Mouse (Mus musculus): ENCODE measurements around the gene Prdx2. TPM values are rescaled to one million over a fixed set of nuclear protein-coding genes. Genes with fewer than 3 reads are reported as not detected.

The Prdx2 gene
- polyA plus RNA-seq, 1 experiment from 2014 or later: 1,040 TPM

DNA sequence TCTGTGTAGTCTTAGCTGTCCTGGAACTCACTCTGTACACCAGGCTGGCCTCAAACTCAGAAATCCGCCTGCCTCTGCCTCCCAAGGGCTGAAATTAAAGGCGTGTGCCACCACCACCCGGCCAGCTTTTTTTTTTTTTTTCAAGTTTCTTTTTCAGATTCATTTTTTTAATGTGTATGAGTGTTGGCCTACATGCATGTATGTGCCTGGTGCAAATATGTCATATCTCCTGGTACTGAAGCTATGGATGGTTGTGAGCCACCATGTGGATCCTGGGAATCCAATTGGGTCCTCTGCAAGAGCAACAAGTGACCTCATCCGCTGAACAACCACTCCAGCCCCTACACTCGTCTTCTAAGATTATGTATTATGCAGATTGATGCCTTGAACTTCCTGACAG lies 18.0 kb downstream of the Prdx2 start:
- Histone ChIP-seq H3K4me3 (ENCODE audit: low read length) (no peak overlapping the region), H3K27ac (ENCODE audit: low read depth, low read length) (no peak overlapping the region), H3K36me3 (ENCODE audit: control insufficient read depth, insufficient read depth, low read length) (no peaks in the 10 kb centered on the region), H3K27me3 (replicated peaks; ENCODE audit: control insufficient read depth, insufficient read depth, low read length) (no peaks in the 10 kb centered on the region; the same call in 1 of the 2 replicates), H3K4me1 (ENCODE audit: control insufficient read depth, insufficient read depth, low read depth, low read length) (peaks cover 18% of the 10 kb centered on the region), H3K4me2 (ENCODE audit: low read length) (no peak overlapping the region), H3K9me3 (ENCODE audit: control insufficient read depth, low read length) (no peaks in the 10 kb centered on the region), H3K9ac (ENCODE audit: low read depth, low read length) (no peak overlapping the region)
- ATAC-seq: no peak
- 87% methylated on average over 5 of the region's 5 CpGs for WGBS

DNA sequence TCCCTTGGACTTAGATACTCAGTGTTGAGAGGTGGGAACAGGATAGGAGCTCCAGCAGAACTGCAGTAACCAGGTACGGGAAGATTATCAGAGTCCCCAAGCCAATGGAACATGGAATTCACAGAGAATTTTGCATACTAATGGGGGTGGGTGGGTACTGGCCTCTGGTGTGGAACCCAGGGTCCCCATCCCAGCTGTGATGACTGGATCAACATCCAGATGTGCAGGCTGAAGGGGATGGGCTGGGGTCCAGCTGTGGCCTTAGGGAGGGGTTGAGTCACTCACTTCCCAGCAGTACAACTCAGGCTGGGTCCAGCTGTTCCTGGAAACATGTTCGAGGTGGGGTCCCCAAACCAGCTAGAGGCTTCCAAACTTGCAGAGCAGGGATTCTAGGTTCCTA lies 18.5 kb downstream of the Prdx2 start:
- no peak overlapping the region for H3K4me2 ChIP-seq (ENCODE audit: low read length)
- H3K4me1 ChIP-seq (ENCODE audit: control insufficient read depth, insufficient read depth, low read depth, low read length): peaks cover 18% of the 10 kb centered on the region
- H3K9ac ChIP-seq (ENCODE audit: low read depth, low read length): no peak overlapping the region
- H3K27ac ChIP-seq (ENCODE audit: low read depth, low read length): no peak overlapping the region
- H3K27me3 ChIP-seq (replicated peaks; ENCODE audit: control insufficient read depth, insufficient read depth, low read length): no peaks in the 10 kb centered on the region; the same call in 1 of the 2 replicates
- H3K36me3 ChIP-seq (ENCODE audit: control insufficient read depth, insufficient read depth, low read length): no peaks in the 10 kb centered on the region
- WGBS: 70% methylated on average over 2 of the region's 2 CpGs
- no peak overlapping the region for H3K4me3 ChIP-seq (ENCODE audit: low read length)
- ATAC-seq: no peak
- H3K9me3 ChIP-seq (ENCODE audit: control insufficient read depth, low read length): no peaks in the 10 kb centered on the region

DNA sequence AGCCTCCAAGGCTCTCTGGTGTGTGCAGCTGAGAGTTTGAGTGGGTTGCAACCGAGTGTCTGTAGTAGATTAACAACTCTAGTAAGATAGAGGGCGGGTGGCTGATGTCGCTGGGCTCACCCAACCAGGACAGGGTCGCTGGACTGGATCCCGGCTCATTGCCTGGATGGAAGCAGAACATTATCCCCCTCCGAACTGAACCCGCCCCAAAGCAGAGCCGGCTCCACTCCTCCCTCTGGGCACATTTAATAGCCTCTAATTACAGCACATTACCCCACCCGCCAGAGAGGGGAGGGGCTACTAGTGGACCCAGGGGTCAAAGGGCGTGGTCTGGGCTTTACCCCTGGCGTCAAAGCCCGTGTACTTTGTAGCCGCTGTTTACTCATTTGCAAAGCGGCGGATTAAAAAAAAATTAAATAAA lies 19.9 kb downstream of the Prdx2 start:
- peak overlapping the region; percentile 59 for H3K4me3 ChIP-seq (ENCODE audit: low read length)
- ATAC-seq: no peak
- no peaks in the 10 kb centered on the region for H3K27me3 ChIP-seq (replicated peaks; ENCODE audit: control insufficient read depth, insufficient read depth, low read length)
- H3K4me2 ChIP-seq (ENCODE audit: low read length): peak overlapping the region; percentile 93
- H3K9ac ChIP-seq (ENCODE audit: low read depth, low read length): peak overlapping the region; percentile 15
- H3K4me1 ChIP-seq (ENCODE audit: control insufficient read depth, insufficient read depth, low read depth, low read length): peaks cover 18% of the 10 kb centered on the region
- no peaks in the 10 kb centered on the region for H3K9me3 ChIP-seq (ENCODE audit: control insufficient read depth, low read length)
- no peaks in the 10 kb centered on the region for H3K36me3 ChIP-seq (ENCODE audit: control insufficient read depth, insufficient read depth, low read length)
- no peak overlapping the region for H3K27ac ChIP-seq (ENCODE audit: low read depth, low read length)
- WGBS: 13% methylated on average over 15 of the region's 15 CpGs

DNA sequence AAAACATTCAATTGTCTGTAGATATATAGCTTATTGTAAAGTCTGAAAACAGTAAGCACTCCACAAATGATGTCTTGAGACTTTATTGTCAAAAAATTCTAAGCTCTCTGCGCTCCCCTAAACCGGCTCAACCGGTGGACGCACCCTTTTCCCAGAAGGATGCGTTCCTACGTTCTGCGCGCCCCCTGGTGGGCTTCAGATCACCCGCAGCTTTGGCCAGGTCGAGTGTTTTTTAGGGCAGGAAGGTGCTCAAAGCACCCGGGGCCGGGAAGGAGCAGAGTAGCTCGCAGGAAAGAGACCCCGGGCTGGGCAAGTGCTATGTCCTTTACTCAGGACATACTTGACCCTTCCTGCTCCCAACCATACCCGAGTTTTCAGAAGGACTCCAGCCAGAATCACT lies 20.4 kb downstream of the Prdx2 start:
- H3K4me1 ChIP-seq (ENCODE audit: control insufficient read depth, insufficient read depth, low read depth, low read length): peaks cover 16% of the 10 kb centered on the region
- no peaks in the 10 kb centered on the region for H3K36me3 ChIP-seq (ENCODE audit: control insufficient read depth, insufficient read depth, low read length)
- no peaks in the 10 kb centered on the region for H3K9me3 ChIP-seq (ENCODE audit: control insufficient read depth, low read length)
- peak overlapping the region; percentile 93 for H3K4me2 ChIP-seq (ENCODE audit: low read length)
- peak overlapping the region; percentile 74 for H3K9ac ChIP-seq (ENCODE audit: low read depth, low read length)
- H3K27ac ChIP-seq (ENCODE audit: low read depth, low read length): peak overlapping the region; percentile 82
- peak overlapping the region; percentile 59 for H3K4me3 ChIP-seq (ENCODE audit: low read length)
- peak; percentile 17 for ATAC-seq
- under 1% methylated on average over 15 of the region's 15 CpGs for WGBS
- H3K27me3 ChIP-seq (replicated peaks; ENCODE audit: control insufficient read depth, insufficient read depth, low read length): peaks cover 3% of the 10 kb centered on the region

DNA sequence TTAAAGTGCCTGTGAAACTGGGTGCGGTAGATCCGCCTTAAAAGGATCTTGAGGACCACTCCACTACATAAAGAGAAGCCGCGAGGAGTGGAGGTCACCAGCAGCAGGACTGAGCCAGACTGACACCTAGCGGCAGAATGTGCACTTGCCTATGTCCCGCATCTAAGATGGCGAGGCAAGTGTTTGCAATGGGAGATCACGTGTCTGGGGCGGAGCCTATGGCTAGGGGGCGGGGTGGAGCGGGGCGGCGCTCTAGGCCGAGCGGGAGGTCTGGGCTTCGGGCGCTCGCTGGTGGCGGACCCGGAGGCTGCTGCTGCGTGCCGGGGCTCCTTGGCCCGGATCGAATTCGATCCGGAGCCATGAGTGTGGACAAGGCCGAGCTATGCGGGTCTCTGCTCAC lies 21.0 kb downstream of the Prdx2 start, which contains the start of gene Hook2:
Gene Hook2 (plus strand): TSS at position 255 of the 400 bp plus-strand sequence.
- peak within 1 kb of the TSS; percentile 59 for H3K4me3 ChIP-seq (ENCODE audit: low read length)
- H3K4me1 ChIP-seq (ENCODE audit: control insufficient read depth, insufficient read depth, low read depth, low read length): peaks cover 10% of the 10 kb centered on the region
- H3K9me3 ChIP-seq (ENCODE audit: control insufficient read depth, low read length): no peaks in the 10 kb centered on the region
- peak; percentile 89 for ATAC-seq
- no peaks in the 10 kb centered on the region for H3K36me3 ChIP-seq (ENCODE audit: control insufficient read depth, insufficient read depth, low read length)
- peaks cover 7% of the 10 kb centered on the region for H3K27me3 ChIP-seq (replicated peaks; ENCODE audit: control insufficient read depth, insufficient read depth, low read length)
- H3K4me2 ChIP-seq (ENCODE audit: low read length): peak within 1 kb of the TSS; percentile 93
- peak within 1 kb of the TSS; percentile 84 for H3K9ac ChIP-seq (ENCODE audit: low read depth, low read length)
- WGBS: 0% methylated on average over 26 of the region's 28 CpGs
- H3K27ac ChIP-seq (ENCODE audit: low read depth, low read length): peak within 1 kb of the TSS; percentile 82

DNA sequence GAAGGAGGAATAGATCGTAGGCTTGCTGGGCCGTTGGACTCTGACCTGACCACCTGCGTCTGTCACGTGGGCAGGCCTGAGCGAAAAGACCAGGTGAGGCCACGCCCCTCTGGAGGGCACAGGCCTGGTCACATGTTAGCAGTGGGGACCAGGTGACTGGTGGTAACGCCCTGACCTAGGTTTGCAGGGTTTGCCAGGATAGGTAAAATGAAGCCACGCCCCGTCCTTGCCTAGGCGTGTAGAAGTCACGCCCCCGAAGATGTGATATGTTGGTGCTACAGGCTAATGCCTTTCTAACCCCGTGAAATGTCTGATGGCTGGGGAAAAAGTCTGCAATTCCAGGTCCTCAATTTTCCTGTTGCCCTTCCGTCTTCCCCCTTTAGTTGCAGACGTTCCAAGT lies 21.4 kb downstream of the Prdx2 start:
- H3K27me3 ChIP-seq (replicated peaks; ENCODE audit: control insufficient read depth, insufficient read depth, low read length): peaks cover 7% of the 10 kb centered on the region
- 3% methylated on average over 15 of the region's 15 CpGs for WGBS

DNA sequence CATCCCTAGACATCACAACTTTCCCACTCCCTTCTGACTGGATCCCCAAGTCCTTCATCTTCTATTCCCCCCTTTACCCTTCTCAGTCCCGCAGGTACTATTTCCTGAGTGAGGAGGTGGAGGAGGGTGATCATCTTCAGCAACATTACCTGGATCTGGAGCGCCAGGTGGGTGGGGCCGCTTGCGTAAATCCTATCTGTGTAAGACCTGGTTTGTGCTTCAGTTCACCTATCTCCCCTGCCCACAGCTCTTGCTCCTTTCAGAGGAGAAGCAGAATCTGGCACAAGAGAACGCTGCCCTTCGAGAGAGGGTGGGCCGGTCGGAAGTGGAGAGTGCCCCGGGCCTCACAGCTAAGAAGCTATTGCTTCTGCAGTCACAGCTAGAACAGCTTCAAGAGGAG lies 25.0 kb downstream of the Prdx2 start:
- no peak for ATAC-seq
- H3K9me3 ChIP-seq (ENCODE audit: control insufficient read depth, low read length): no peaks in the 10 kb centered on the region

More for the DNA sequence above, 21.4 kb downstream of the Prdx2 start:
- peak overlapping the region; percentile 68 for H3K27ac ChIP-seq (ENCODE audit: low read depth, low read length)
- ATAC-seq: peak; percentile 43
- H3K36me3 ChIP-seq (ENCODE audit: control insufficient read depth, insufficient read depth, low read length): no peaks in the 10 kb centered on the region
- peak overlapping the region; percentile 59 for H3K4me3 ChIP-seq (ENCODE audit: low read length)
- peak overlapping the region; percentile 84 for H3K9ac ChIP-seq (ENCODE audit: low read depth, low read length)
- peaks cover 7% of the 10 kb centered on the region for H3K4me1 ChIP-seq (ENCODE audit: control insufficient read depth, insufficient read depth, low read depth, low read length)
- no peaks in the 10 kb centered on the region for H3K9me3 ChIP-seq (ENCODE audit: control insufficient read depth, low read length)
- peak overlapping the region; percentile 93 for H3K4me2 ChIP-seq (ENCODE audit: low read length)

DNA sequence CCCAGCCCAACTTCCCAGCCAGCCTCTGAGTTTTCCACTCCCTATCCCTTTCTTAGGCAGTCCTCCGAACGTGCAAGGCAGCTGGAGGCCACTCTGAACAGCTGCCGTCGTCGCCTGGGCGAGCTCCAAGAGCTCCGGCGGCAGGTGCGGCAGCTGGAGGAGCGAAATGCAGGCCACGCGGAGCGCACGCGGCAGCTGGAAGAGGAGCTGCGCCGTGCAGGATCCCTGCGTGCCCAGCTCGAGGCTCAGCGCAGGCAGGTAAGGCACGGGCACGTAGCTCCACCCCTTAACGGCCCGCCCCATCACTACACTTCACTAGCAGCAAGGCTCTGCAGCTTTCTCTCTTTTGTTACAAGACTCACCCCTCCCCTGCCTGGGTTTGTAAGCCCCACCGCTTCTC lies 26.3 kb downstream of the Prdx2 start:
- H3K36me3 ChIP-seq (ENCODE audit: control insufficient read depth, insufficient read depth, low read length): peaks cover 3% of the 10 kb centered on the region; the same call in 1 of the 2 replicates
- no peaks in the 10 kb centered on the region for H3K9me3 ChIP-seq (ENCODE audit: control insufficient read depth, low read length)
- H3K4me1 ChIP-seq (ENCODE audit: control insufficient read depth, insufficient read depth, low read depth, low read length): peaks cover 8% of the 10 kb centered on the region
- no peak overlapping the region for H3K9ac ChIP-seq (ENCODE audit: low read depth, low read length)
- no peak for ATAC-seq
- 0 out of 2 replicates have a peak overlapping the region, but pooled peaks have one; percentile 15 for H3K4me2 ChIP-seq (ENCODE audit: low read length)
- 22% methylated on average over 22 of the region's 25 CpGs for WGBS
- no peak overlapping the region for H3K27ac ChIP-seq (ENCODE audit: low read depth, low read length)
- no peak overlapping the region for H3K4me3 ChIP-seq (ENCODE audit: low read length)
- H3K27me3 ChIP-seq (replicated peaks; ENCODE audit: control insufficient read depth, insufficient read depth, low read length): peaks cover 7% of the 10 kb centered on the region

More for the DNA sequence above, 25.0 kb downstream of the Prdx2 start:
- Histone ChIP-seq H3K4me2 (ENCODE audit: low read length) (no peak overlapping the region), H3K27me3 (replicated peaks; ENCODE audit: control insufficient read depth, insufficient read depth, low read length) (peaks cover 7% of the 10 kb centered on the region), H3K36me3 (ENCODE audit: control insufficient read depth, insufficient read depth, low read length) (peaks cover 3% of the 10 kb centered on the region; the same call in 1 of the 2 replicates), H3K9ac (ENCODE audit: low read depth, low read length) (no peak overlapping the region), H3K27ac (ENCODE audit: low read depth, low read length) (no peak overlapping the region), H3K4me3 (ENCODE audit: low read length) (no peak overlapping the region), H3K4me1 (ENCODE audit: control insufficient read depth, insufficient read depth, low read depth, low read length) (peaks cover 9% of the 10 kb centered on the region)
- WGBS: 96% methylated on average over 9 of the region's 9 CpGs

DNA sequence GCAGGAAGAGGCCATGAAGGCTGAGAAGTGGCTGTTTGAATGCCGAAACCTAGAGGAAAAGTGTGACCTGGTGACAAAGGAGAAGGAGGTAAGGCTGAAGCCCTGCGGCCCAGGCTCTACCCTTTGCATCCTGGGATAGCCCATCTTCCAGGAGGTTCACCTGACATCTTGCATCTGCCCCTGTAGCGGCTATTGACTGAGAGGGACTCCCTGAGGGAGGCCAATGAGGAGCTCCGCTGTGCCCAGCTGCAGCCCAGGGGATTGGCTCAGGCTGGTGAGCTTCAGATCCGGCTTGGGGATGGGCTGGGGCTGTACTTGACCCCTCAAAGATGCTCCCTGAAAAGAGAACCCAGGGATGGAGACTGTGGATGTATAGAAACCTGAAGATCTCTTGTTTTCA lies 27.6 kb downstream of the Prdx2 start:
- no peak overlapping the region for H3K4me2 ChIP-seq (ENCODE audit: low read length)
- H3K36me3 ChIP-seq (ENCODE audit: control insufficient read depth, insufficient read depth, low read length): peaks cover 6% of the 10 kb centered on the region
- no peak overlapping the region for H3K9ac ChIP-seq (ENCODE audit: low read depth, low read length)
- 82% methylated on average over 5 of the region's 5 CpGs for WGBS
- H3K27ac ChIP-seq (ENCODE audit: low read depth, low read length): no peak overlapping the region
- no peaks in the 10 kb centered on the region for H3K9me3 ChIP-seq (ENCODE audit: control insufficient read depth, low read length)
- peaks cover 7% of the 10 kb centered on the region for H3K27me3 ChIP-seq (replicated peaks; ENCODE audit: control insufficient read depth, insufficient read depth, low read length)
- H3K4me3 ChIP-seq (ENCODE audit: low read length): no peak overlapping the region
- H3K4me1 ChIP-seq (ENCODE audit: control insufficient read depth, insufficient read depth, low read depth, low read length): peaks cover 3% of the 10 kb centered on the region
- no peak for ATAC-seq
